Mouse (Mus musculus): ENCODE results near the gene Gm49354. TPM values are rescaled to one million over a fixed set of nuclear protein-coding genes. Genes with fewer than 3 reads are reported as not detected.
"Not testable (repeated sequence)": the region's sequence is repeated elsewhere in the genome, so short reads cannot be mapped to it uniquely, and the experiment has no call there.

The Gm49354 gene
- polyA plus RNA-seq, 1 experiment from 2014 or later = not detected

- H3K4me2 ChIP-seq (replicated peaks) = no peak overlapping the region
- 86% methylated on average over 7 of the region's 7 CpGs for WGBS
Observed at GRCm38 (mm10) chr13:59762791-59763190, 19.3 kb downstream of the Gm49354 start.

GRCm38 (mm10) chr13:59756906-59757305 is 25.1 kb downstream of the Gm49354 start:
- no peaks in the 10 kb centered on the region for H3K27me3 ChIP-seq (replicated peaks)
- no peak for ATAC-seq
- H3K4me1 ChIP-seq (replicated peaks) = no peaks in the 10 kb centered on the region
- H3K4me2 ChIP-seq (replicated peaks) = no peak overlapping the region
- no peak overlapping the region for H3K9ac ChIP-seq
- H3K4me3 ChIP-seq (replicated peaks) = no peak overlapping the region
- peaks cover 12% of the 10 kb centered on the region for H3K36me3 ChIP-seq
- no peaks in the 10 kb centered on the region for H3K9me3 ChIP-seq
- H3K27ac ChIP-seq = no peak overlapping the region
- 91% methylated on average over 7 of the region's 7 CpGs for WGBS

More at GRCm38 (mm10) chr13:59762791-59763190, 19.3 kb downstream of the Gm49354 start:
- Histone ChIP-seq H3K4me1 (replicated peaks) (peaks cover 16% of the 10 kb centered on the region), H3K27me3 (replicated peaks) (no peaks in the 10 kb centered on the region), H3K9ac (no peak overlapping the region), H3K36me3 (peaks cover 14% of the 10 kb centered on the region), H3K27ac (no peak overlapping the region), H3K4me3 (replicated peaks) (no peak overlapping the region), H3K9me3 (no peaks in the 10 kb centered on the region)
- no peak for ATAC-seq

GRCm38 (mm10) chr13:59750310-59750709 is 31.7 kb downstream of the Gm49354 start:
- Histone ChIP-seq H3K27me3 (replicated peaks) (no peaks in the 10 kb centered on the region), H3K9ac (no peak overlapping the region), H3K4me1 (replicated peaks) (no peaks in the 10 kb centered on the region), H3K9me3 (no peaks in the 10 kb centered on the region), H3K4me3 (replicated peaks) (no peak overlapping the region), H3K4me2 (replicated peaks) (no peak overlapping the region), H3K27ac (no peak overlapping the region), H3K36me3 (peaks cover 2% of the 10 kb centered on the region; the same call in 1 of the 2 replicates)
- WGBS = 57% methylated on average over 12 of the region's 12 CpGs
- ATAC-seq = no peak

GRCm38 (mm10) chr13:59746711-59747110 is 35.3 kb downstream of the Gm49354 start, which contains the start of gene 1700014D04Rik:
TSS of gene 1700014D04Rik (minus strand) at chr13:59746752.
- no peak for ATAC-seq
- H3K4me3 ChIP-seq (replicated peaks) = no peak within 1 kb of the TSS
- no peaks in the 10 kb centered on the region for H3K4me1 ChIP-seq (replicated peaks)
- no peaks in the 10 kb centered on the region for H3K36me3 ChIP-seq
- no peaks in the 10 kb centered on the region for H3K9me3 ChIP-seq
- no peak within 1 kb of the TSS for H3K27ac ChIP-seq
- no peak within 1 kb of the TSS for H3K9ac ChIP-seq
- no peaks in the 10 kb centered on the region for H3K27me3 ChIP-seq (replicated peaks)
- H3K4me2 ChIP-seq (replicated peaks) = no peak within 1 kb of the TSS
- 84% methylated on average over 9 of the region's 9 CpGs for WGBS

GRCm38 (mm10) chr13:59746164-59746563 is 35.9 kb downstream of the Gm49354 start:
- no peak for ATAC-seq
- WGBS = 80% methylated on average over 5 of the region's 6 CpGs
- H3K4me2 ChIP-seq (replicated peaks) = no peak overlapping the region
- H3K9me3 ChIP-seq = no peaks in the 10 kb centered on the region
- H3K4me3 ChIP-seq (replicated peaks) = no peak overlapping the region
- H3K36me3 ChIP-seq = no peaks in the 10 kb centered on the region
- no peak overlapping the region for H3K27ac ChIP-seq
- no peak overlapping the region for H3K9ac ChIP-seq
- no peaks in the 10 kb centered on the region for H3K27me3 ChIP-seq (replicated peaks)
- H3K4me1 ChIP-seq (replicated peaks) = no peaks in the 10 kb centered on the region

GRCm38 (mm10) chr13:59745462-59745861 is 36.6 kb downstream of the Gm49354 start:
- no peak for ATAC-seq
- no peak overlapping the region for H3K4me2 ChIP-seq (replicated peaks)
- H3K27ac ChIP-seq = no peak overlapping the region
- no peaks in the 10 kb centered on the region for H3K4me1 ChIP-seq (replicated peaks)
- H3K4me3 ChIP-seq (replicated peaks) = no peak overlapping the region
- 83% methylated on average over 6 of the region's 6 CpGs for WGBS
- no peaks in the 10 kb centered on the region for H3K27me3 ChIP-seq (replicated peaks)
- no peaks in the 10 kb centered on the region for H3K36me3 ChIP-seq
- no peak overlapping the region for H3K9ac ChIP-seq
- H3K9me3 ChIP-seq = no peaks in the 10 kb centered on the region

GRCm38 (mm10) chr13:59741697-59742096 is 40.3 kb downstream of the Gm49354 start:
- Histone ChIP-seq H3K9me3 (no peaks in the 10 kb centered on the region), H3K4me3 (replicated peaks) (no peak overlapping the region), H3K27ac (no peak overlapping the region), H3K4me1 (replicated peaks) (no peaks in the 10 kb centered on the region), H3K9ac (no peak overlapping the region), H3K36me3 (no peaks in the 10 kb centered on the region), H3K4me2 (replicated peaks) (no peak overlapping the region), H3K27me3 (replicated peaks) (no peaks in the 10 kb centered on the region)
- WGBS = 71% methylated on average over 10 of the region's 10 CpGs
- ATAC-seq = no peak

- Histone ChIP-seq H3K9me3 (no peaks in the 10 kb centered on the region), H3K9ac (no peak overlapping the region), H3K27ac (no peak overlapping the region), H3K27me3 (replicated peaks) (no peaks in the 10 kb centered on the region), H3K4me2 (replicated peaks) (no peak overlapping the region), H3K4me1 (replicated peaks) (no peaks in the 10 kb centered on the region), H3K4me3 (replicated peaks) (no peak overlapping the region), H3K36me3 (no peaks in the 10 kb centered on the region)
- no peak for ATAC-seq
- 85% methylated on average over 11 of the region's 11 CpGs for WGBS
Observed at GRCm38 (mm10) chr13:59741096-59741495, 40.9 kb downstream of the Gm49354 start.

GRCm38 (mm10) chr13:59739397-59739796 is 42.6 kb downstream of the Gm49354 start:
- no peaks in the 10 kb centered on the region for H3K4me1 ChIP-seq (replicated peaks)
- H3K36me3 ChIP-seq = no peaks in the 10 kb centered on the region
- no peak overlapping the region for H3K4me2 ChIP-seq (replicated peaks)
- no peak overlapping the region for H3K9ac ChIP-seq
- 87% methylated on average over 4 of the region's 4 CpGs for WGBS
- no peak overlapping the region for H3K4me3 ChIP-seq (replicated peaks)
- no peak overlapping the region for H3K27ac ChIP-seq
- H3K27me3 ChIP-seq (replicated peaks) = no peaks in the 10 kb centered on the region
- ATAC-seq = no peak
- no peaks in the 10 kb centered on the region for H3K9me3 ChIP-seq

- Histone ChIP-seq H3K9me3 (no peaks in the 10 kb centered on the region), H3K4me1 (replicated peaks) (no peaks in the 10 kb centered on the region), H3K9ac (no peak overlapping the region), H3K36me3 (no peaks in the 10 kb centered on the region), H3K27ac (no peak overlapping the region), H3K4me2 (replicated peaks) (no peak overlapping the region), H3K4me3 (replicated peaks) (no peak overlapping the region), H3K27me3 (replicated peaks) (no peaks in the 10 kb centered on the region)
- no peak for ATAC-seq
- 78% methylated on average over 2 of the region's 2 CpGs for WGBS
Observed at GRCm38 (mm10) chr13:59738455-59738854, 43.6 kb downstream of the Gm49354 start.

GRCm38 (mm10) chr13:59735190-59735589 is 46.9 kb downstream of the Gm49354 start:
- Histone ChIP-seq H3K9ac (no peak overlapping the region), H3K27ac (no peak overlapping the region), H3K27me3 (replicated peaks) (0 out of 2 replicates have a peak, but pooled peaks cover 3% of the 10 kb centered on the region), H3K9me3 (no peaks in the 10 kb centered on the region), H3K36me3 (no peaks in the 10 kb centered on the region), H3K4me2 (replicated peaks) (no peak overlapping the region), H3K4me3 (replicated peaks) (no peak overlapping the region), H3K4me1 (replicated peaks) (no peaks in the 10 kb centered on the region)
- peak; percentile 65 for ATAC-seq
- WGBS = 22% methylated on average over 3 of the region's 3 CpGs

GRCm38 (mm10) chr13:59734347-59734746 is 47.7 kb downstream of the Gm49354 start:
- H3K4me2 ChIP-seq (replicated peaks) = 0 out of 2 replicates have a peak overlapping the region, but pooled peaks have one; percentile 6
- not testable (repeated sequence) for H3K4me1 ChIP-seq (replicated peaks); H3K27ac ChIP-seq; H3K9ac ChIP-seq; H3K36me3 ChIP-seq; H3K27me3 ChIP-seq (replicated peaks); H3K4me3 ChIP-seq (replicated peaks); H3K9me3 ChIP-seq
- 28% methylated on average over 6 of the region's 6 CpGs for WGBS
- peak; percentile 41 for ATAC-seq

- WGBS = 76% methylated on average over 4 of the region's 4 CpGs
- peak; percentile 39; the same call in 1 of the 2 replicates for ATAC-seq
Observed at GRCm38 (mm10) chr13:59733936-59734335, 48.1 kb downstream of the Gm49354 start.

More at GRCm38 (mm10) chr13:59733936-59734335, 48.1 kb downstream of the Gm49354 start:
- H3K9ac ChIP-seq = no peak overlapping the region
- no peak overlapping the region for H3K4me3 ChIP-seq (replicated peaks)
- no peak overlapping the region for H3K4me2 ChIP-seq (replicated peaks)
- H3K27ac ChIP-seq = no peak overlapping the region
- H3K4me1 ChIP-seq (replicated peaks) = no peaks in the 10 kb centered on the region
- no peaks in the 10 kb centered on the region for H3K9me3 ChIP-seq
- H3K36me3 ChIP-seq = no peaks in the 10 kb centered on the region
- H3K27me3 ChIP-seq (replicated peaks) = 0 out of 2 replicates have a peak, but pooled peaks cover 3% of the 10 kb centered on the region
